8 mouse cellular contexts compared by ENCODE assay signal in the genomic region with DNA sequence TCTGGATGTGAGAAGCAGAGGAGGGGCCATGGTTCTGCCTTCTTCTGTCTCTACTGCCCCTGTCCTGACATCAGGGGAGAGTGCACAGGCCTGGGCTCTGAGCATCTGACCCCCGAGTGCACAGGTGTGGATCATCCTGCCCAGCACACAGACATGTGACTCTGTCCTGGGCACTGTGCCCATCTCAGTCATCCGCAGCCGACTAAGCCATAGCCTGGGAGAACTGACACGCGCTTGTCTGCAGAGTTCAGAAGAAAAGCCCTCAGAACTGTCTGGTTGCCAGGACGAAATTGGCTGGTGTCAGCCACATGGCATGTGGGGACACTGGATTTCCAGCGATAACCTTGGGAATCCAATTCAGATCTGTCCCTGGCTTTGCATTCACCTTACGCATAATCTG.
DNase-seq lines count a peak whose midpoint lies in the region; ATAC-seq lines count a peak whose summit lies in the region.

No protein-coding gene starts in this region.

- no peak for ATAC-seq in heart, embryonic 13.5 days (ENCODE audit: extremely low read depth, insufficient number of reproducible peaks, low FRiP score, low TSS enrichment)

- peak; percentile 12 for DNase-seq in ovary, adult 18-20 months (ENCODE audit: low spot score)
- DNase-seq in ovary, postnatal 14 days (ENCODE audit: low spot score): no peak
- DNase-seq in cerebellum, adult 9-10 months: peak; percentile 69
- peak; percentile 61 to 77 for DNase-seq in kidney, postnatal 4 days
- DNase-seq in right cerebral cortex, postnatal 4 days: peak; percentile 30
- no peak for DNase-seq in urinary bladder, adult 2 months (ENCODE audit: low spot score)
- DNase-seq in liver: no peak

- peak overlapping the region; percentile 21 for H3K4me2 ChIP-seq in heart, embryonic 13.5 days

- no peak overlapping the region for H3K9ac ChIP-seq in heart, embryonic 13.5 days

- H3K9me3 ChIP-seq in heart, embryonic 13.5 days: no peaks in the 10 kb centered on the region

- H3K27ac ChIP-seq in heart, embryonic 13.5 days (replicated peaks): 0 out of 2 replicates have a peak overlapping the region, but pooled peaks have one; percentile 13

- no peaks in the 10 kb centered on the region for H3K27me3 ChIP-seq in heart, embryonic 13.5 days (replicated peaks)

- no peak overlapping the region for H3K4me3 ChIP-seq in heart, embryonic 13.5 days

- H3K36me3 ChIP-seq in heart, embryonic 13.5 days: 0 out of 2 replicates have a peak, but pooled peaks cover 6% of the 10 kb centered on the region

- H3K4me1 ChIP-seq in heart, embryonic 13.5 days: peaks cover 44% of the 10 kb centered on the region

- 37% methylated on average over 8 of the region's 8 CpGs for WGBS in heart, embryonic 13.5 days

Comparison
In these comparisons a context has a peak if more than half of its experiments do, and no peak if none do; other contexts are left out.
1. DNase-seq: peak in ovary, adult 18-20 months (single experiment), cerebellum, adult 9-10 months (single experiment), kidney, postnatal 4 days (2 of 2) and right cerebral cortex, postnatal 4 days (single experiment); none in ovary, postnatal 14 days (single experiment), urinary bladder, adult 2 months (single experiment) and liver (single experiment).